Mouse (Mus musculus) hematopoietic stem cell, adult 5-6 weeks (primary cell): ENCODE results near the gene Akap6. TPM values are rescaled to one million over a fixed set of nuclear protein-coding genes. Genes with fewer than 3 reads are reported as not detected.
A peak's percentile ranks its signal among the peaks of the same experiment; 100 is the strongest.

Experiments used
- ATAC-seq, 2 experiments: fragments of 125-278 bp in 1 of 2; replicated peaks in 1 of 2; 2 replicates each; pipeline ENCODE4 v1.8.0; 2016 to 2017; ENCODE audit warnings: inconsistent platforms in 2 of 2, mild to moderate bottlenecking in 2 of 2, moderate number of reproducible peaks in 2 of 2, low read depth in 1 of 2, moderate TSS enrichment in 1 of 2; ENCODE audit not compliant: low FRiP score in 2 of 2, poor library complexity in 2 of 2, severe bottlenecking in 2 of 2, insufficient read depth in 1 of 2, low TSS enrichment in 1 of 2
- total RNA-seq: library from RNA; stranded (forward); fragments of 172-1452, 232-1000 nt; gene quantifications from 2 replicates; pipeline ENCODE4 v1.2.3, GENCODE M21; 2017

Akap6 gene
- total RNA-seq, 1 experiment from 2014 or later = 0.05 TPM

DNA sequence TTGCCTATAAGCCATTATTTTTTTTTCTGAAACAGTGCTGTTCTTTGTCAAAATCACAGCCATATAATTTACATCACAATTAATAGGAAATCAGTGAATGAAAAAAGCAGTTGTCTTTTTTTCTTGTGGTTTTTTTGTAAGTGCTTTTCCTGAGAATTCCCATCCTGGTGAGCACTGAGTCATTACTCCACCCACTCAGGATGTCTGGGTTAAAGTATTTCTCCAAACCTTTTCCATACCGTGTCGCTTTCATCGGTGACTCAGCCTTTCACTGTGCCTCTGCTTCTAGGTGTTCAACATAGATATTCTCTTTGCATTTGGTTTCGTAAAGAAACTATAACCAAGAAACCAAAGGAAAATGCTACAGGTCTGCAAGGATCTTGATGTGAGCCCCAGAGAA is 328.1 kb downstream of the Akap6 start:
- ATAC-seq = no peak

DNA sequence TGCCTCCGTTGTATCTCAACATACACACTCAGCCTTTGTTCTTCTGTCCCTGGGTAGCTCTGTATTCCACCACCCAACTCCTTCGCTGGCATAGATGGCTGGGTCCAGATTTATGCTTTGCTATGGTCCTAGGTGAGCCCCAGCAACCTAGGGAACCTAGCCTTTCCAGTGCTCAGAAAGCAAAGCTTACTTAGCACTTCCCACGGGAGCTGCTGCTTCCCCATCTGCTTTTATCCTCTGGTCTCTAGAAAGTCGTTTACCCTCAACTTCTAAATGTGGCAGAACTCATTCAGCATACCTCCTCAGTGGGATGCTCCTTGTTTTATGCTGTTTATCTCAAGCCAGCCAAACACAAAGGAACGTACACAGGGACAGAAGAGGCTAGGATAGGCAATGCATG is 329.7 kb downstream of the Akap6 start:
- ATAC-seq = no peak

DNA sequence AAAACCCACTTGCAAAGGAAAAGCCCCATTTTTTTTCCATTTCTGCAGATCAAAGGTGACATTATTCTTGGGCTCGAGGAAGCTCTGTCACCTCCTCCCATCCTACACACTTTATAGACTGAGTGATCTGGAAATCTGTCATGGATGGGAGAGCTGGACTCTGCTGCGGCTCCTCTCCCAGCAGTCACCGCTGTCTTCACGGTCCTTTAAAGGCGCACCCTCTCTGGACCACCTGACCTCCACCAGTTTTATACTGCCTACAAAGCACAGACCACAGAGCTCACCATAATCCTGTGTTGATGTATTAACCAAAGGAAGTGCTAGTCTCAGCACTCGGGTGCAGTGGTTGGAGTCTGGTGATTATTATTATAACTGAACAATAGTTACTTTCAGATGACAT is 330.7 kb downstream of the Akap6 start:
- ATAC-seq = no peak

DNA sequence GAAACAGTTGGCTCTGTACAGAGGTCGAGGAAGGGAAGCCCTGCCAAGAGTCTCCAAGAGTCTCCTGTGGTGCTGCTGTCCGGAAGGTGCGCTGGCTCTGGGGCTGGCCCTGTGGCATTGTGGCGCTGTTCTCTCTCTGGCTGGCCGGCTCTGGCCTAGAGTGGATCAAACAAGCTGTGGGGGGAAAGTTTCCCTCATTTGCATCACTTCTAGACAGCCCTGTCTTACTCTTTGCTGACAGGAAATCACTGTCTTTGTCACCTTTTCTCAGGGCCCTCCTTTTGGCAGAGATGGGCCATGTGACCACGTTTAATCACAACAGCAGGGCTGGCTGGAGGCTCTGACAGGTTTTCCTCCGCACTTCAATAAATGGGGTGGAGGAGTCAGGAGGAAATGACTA is 333.6 kb downstream of the Akap6 start:
- ATAC-seq = no peak

DNA sequence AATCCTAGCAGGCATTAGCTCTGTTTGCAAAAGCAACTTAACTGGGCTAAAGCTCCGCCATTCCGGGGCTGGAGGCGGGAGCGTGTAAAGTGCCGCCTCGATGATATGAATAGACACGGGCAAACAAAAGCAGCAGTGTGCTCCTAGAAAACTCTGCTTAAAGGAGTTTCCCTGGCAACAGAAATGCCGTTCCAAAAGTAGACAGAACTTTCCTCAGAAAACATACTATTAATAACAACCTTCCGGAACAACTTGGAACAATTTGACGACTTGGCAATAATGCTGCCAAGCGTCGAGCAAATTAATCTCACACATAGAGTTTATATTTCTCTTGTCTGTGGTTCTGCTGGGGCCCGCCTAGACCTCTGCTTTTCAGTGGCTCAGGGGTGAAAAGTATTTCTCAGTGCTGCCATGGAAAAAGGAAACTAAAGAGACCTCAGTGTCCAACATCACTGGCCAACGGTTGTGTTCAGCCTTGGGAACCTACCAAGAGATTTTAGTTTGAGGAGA is 334.3 kb downstream of the Akap6 start:
- no peak for ATAC-seq

DNA sequence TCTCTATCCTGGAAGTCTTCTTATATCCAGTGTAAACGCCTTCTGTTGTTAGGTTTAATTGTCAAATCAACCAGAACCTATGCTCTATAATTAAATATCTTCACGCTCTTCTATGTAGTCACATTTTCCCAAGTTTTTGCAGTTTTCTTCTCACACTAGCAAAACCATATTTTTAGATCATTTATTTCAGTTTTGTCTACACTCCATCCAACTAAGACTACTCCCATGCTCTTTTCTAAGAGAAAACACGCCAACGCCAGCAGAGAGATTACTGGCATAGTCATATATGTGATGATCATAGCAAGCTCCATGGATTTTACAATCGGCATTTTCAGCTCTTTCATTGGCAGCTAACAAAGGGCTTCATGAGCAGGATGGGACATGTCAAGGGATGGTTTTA is 341.5 kb downstream of the Akap6 start:
- no peak for ATAC-seq

DNA sequence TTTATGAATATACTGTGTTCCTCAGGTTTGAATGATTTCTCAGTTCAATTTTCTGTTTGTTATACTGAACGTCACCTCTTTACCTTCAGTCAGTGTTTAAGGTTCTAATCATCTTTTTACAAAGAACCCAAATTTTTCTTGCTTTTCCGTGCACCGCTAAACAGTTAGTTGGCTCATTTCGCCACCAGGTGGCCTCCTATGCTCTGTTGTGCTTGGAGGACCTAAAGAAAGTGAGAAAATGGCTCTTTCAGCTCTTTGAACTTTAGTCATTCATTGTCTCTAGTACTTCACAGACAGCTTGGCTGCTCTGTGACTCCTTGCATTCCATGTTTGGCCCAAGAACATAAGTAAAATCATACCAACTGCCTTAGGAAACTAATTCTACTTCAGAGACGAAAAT is 343.6 kb downstream of the Akap6 start:
- ATAC-seq = no peak

DNA sequence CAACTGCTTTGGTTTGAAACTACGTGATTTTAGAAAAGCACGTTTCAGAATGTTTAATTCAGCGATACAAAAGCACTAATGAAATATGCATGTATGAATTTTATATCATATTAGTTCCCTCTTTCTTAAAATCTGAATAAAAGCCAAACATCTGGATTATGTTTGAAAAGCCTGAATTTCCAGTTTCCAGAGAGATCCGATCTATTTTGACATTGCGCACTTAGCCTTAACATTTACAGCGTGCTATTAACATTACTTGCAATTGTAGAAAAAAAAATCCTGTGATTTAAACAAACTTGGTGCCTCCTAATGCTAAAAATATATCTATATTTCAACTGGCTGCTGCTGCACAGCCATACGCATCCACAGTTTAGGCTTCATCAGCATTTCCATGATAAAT is 358.4 kb downstream of the Akap6 start:
- ATAC-seq = no peak

DNA sequence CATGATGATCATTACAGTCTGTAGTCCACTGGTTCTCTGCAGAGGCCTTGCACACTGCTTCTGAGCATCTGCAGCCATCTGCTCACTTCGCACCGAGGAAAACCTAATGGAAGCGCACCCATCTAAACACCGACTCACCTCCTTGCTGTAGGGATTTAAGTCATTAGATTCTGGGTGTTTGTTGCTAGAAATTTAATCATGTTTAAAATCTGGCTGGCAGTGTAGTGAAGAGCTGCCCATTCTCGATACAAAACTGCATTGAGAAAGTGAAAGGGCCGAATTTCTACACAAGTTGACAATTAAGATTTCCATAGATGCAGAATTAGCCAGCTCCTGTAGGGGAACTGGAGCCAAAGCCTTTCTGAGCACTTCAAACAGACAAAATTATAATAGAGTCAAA is 361.7 kb downstream of the Akap6 start:
- no peak for ATAC-seq

DNA sequence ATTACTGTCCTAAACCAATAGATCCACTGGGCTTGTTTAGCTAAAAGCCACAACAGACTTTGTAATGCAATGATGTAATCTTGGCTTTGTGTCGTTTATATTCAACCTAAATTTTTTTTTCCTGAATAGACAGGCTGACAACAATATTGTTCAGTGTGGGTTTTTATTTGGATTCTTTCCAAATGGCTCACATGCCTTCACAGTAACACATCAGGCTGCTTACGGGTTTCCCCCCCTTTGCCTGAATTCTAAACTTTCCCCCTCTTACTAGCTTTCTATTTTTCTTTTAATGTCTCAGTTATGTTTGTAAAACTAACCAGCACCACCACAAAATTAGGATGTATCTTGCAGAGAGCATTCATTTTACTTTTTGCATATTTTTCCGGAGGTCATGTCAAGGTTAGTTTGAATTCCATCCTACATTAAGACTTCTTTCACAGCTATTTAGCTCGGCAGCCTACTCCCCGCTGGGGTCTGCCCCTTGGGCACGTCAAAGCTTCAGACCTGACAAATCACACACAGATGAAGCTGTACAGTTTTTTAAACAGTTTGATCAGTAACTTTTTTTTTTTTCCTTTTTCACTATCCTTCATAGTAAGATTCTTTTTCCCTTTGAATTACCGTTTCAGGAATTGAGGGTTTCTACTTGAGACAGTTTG is 362.4 kb downstream of the Akap6 start:
- no peak for ATAC-seq

DNA sequence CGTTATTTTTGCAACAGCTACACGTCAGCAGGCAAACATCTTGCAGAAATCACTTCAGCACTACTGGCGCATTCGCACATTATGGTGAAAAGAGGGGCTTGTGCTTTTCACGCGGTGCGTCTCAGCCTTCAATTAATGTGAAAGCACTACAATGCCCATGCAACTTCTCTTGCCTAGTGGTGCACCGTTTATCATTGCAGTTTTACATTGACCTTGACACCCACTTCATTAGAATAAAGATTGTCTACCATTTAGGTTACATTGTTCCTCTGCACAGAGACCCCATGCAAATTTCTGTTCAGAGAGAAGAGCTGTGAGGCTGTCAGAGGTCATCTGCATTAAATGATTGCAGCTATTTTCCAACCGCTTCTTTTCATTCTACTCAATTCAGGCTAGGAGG is 363.8 kb downstream of the Akap6 start:
- peak in 1 of 2 experiments; percentile 7; a peak in 1 of 4 replicates for ATAC-seq

DNA sequence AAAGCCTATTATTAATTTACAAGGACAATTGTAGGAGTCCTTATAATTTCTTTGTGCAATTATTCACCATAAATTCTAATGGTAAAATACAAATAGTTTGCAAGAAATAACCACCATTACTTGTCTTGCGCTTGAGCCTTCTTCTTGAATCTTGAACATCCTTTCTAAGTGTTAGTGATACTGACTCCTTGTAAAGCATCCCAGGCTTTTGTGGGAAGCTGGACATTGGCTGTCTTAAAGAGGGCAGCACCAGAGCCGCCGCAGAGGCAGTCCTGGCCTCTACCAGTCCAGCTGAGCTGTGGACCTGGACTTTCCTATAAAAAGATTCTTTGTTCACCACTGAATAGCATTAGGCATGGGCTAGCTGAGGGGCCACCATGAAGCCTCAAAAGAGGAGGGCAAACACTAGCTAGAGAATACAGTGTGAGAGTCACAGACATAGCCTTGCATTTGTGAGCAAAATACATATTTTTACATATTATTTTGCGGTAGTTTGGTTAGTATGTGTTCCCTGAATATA is 365.1 kb downstream of the Akap6 start:
- ATAC-seq = no peak

DNA sequence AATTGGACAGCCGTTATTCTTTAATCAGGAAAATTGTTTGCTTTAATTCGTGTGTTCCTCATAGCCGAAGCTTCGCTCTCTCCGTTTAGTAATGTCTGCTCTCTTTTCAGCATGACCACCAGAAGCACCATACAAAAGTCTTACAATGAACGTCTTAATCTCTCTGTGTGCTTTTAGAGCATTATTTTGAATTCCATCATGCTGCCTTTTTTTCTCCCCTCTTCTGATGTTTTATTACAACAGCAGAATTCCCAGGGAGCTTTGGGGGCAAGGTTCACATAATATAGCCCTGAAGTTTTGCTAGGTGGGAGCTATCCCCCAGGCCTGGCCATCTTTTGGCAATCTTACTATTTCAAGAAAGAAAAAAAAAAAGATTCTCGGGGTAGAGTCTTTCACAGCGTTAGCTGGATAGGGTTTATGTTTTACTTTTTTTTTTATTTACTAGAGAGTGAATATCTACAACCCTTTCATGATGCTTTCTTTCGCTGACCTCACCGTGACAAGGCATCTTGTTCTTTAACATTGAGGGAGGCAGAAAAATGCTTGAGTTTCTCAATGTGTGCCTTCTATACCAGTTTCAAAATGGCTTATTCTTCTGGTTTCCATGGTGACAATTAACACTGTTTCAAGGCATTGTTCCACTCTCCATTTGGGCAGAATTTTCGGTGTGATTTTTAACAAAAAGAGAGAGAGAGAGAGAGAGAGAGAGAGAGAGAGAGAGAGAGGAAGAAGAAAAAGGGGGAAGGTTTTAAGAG is 366.0 kb downstream of the Akap6 start:
- ATAC-seq = no peak

DNA sequence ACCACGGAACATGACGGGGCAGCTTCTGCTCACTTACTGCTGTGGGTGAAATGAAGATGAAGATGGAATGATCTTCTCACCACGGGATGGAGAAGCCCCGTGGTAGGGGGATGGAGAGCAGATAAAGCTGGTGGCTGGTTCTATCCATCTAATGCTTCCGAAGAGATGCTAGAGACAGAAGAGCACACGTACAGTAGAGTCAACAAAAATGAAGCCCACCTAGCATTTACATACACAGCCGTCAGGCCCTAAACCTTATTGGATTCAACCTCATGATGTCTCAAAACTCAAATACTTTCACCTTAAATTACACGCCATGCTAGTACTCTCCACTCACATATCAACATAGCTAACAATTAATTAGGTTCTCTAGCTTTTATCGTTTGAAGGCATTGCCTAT is 367.1 kb downstream of the Akap6 start:
- ATAC-seq = no peak

DNA sequence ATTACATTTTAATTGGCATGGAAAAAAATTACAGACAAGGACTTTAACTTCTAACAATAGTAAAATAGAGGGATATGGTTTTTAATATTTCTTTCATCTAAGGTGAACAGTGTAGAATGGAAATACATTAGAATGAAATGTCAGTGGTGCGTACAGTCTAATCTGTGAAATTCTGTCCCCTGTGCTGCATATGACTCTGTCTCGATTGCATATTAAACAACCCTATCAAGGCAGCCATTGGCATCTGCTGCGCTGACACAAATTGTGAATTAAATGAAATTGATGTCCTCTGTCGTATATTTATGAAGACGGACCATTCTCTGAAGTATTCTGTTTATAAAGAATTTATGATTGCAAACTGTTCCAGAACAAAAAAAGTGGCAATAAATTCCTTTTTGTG is 371.7 kb downstream of the Akap6 start:
- no peak for ATAC-seq

DNA sequence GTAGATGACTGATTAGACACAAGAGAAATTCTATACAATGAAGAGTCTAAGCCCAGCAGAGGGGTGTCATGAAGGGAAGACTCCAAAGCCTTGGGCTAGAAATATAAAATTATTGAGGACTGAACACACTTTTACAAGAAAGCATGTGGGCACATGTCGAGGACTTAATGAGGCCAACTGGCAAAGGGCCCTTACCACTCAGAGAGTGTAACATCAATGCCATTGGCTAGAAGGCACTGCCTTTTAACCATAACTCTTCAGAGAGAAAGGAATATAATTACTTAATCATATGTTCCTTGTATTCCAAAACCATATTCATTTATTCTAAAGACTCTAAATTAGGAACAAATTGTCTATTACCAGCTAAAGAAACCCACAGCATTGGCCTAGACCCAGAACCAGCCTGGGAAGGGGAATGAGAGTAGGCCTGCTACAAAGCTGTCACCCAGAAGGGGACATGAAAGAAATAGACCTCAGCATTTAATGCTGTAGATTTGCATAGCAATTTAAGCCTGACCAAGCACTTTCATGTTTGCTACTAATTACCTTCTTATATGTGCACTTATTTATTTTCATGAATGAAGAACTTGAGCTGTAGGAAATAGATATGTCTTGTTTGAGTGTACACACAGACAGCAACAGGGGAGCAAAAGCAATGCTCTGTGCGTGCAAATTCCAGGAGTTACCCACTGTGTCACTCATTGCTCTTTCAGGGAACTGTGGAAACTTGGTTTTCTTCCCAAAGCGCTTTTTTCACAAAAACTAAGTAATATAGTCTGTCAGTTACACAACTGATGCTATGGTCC is 377.6 kb downstream of the Akap6 start:
- ATAC-seq = no peak

DNA sequence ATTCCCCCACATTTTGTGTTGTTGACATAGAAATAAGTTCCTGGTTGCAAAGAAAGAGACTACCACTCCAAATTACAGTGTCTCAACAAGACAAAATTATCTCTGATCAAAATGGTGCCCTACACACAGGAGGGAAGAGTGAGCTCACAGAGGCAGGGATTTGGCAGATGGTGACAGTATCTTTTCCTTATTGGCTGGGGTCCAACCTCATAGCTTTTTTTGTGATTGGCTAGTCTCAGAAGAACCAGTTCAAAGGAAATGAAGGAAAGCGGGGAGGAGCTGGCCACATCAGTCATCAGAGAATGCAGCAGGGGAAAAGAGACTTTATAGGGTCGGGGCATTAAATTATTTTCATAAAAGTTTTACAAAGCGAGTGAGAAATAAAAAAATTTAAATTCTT is 386.6 kb downstream of the Akap6 start:
- no peak for ATAC-seq

DNA sequence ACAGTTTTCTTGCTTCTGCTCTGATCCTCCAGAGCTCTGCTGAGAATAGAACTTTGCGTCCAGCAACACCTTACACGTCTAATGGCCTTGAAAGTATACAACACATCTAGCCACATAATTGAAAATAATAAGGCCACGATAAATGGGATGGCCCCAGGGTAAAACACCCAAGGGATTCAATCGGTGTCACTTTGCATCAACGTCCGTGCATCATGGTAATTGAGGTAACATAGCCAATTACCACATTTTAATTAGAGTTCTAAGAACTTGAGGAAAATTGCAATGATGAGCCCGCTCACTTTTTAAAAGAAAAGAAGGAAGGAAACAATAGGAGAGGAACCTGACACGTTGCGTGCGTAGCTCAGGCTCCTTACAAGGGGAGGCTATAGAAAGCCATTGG is 413.1 kb downstream of the Akap6 start:
- ATAC-seq = no peak
